Mouse (Mus musculus) ES-E14 (cell line): ENCODE results near the gene Hnrnpk.

Source experiments
- HCFC1 ChIP-seq: IDR thresholded peaks from 2 replicates; pipeline ENCODE4 v1.6.1; 2012; ENCODE audit warnings: low read length, inconsistent platforms, borderline replicate concordance; ENCODE audit not compliant: insufficient read depth
- MAFK ChIP-seq: IDR thresholded peaks from 2 replicates; pipeline ENCODE4 v1.6.1; 2014; ENCODE audit warnings: mild to moderate bottlenecking, low read depth, low read length, inconsistent platforms; ENCODE audit not compliant: insufficient read depth
- ZC3H11A ChIP-seq: IDR thresholded peaks from 2 replicates; pipeline ENCODE4 v1.6.1; 2012; ENCODE audit warnings: low read depth, mild to moderate bottlenecking, inconsistent platforms, low read length, borderline replicate concordance
- ZNF384 ChIP-seq: IDR thresholded peaks from 2 replicates; pipeline ENCODE4 v1.6.1; 2012; ENCODE audit warnings: low read depth, low read length, inconsistent platforms

DNA sequence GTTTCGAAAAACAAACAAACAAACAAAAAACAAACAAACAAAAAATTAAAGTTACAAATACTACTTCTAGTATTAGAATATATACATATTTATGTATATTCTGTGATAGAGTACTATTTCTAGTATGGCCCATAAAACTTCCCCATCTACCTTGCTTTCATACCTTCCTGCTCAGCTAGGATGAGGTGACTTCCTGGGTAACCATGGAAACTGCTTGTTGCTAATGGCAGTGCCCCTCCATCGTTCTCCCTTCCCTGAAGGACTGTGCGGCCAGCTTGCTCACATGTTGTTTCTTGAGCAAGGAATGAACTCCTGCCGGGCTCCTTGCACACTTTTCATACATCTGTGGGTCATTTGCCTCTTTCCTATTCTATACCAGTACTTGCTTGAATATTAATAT lies 40.2 kb upstream of the Hnrnpk start:
- TF ChIP-seq ZC3H11A (no peak), HCFC1 (no peak), ZNF384 (no peak), MAFK (no peak)
